Mouse (Mus musculus) heart, postnatal 0 days (tissue): ENCODE results near the gene Stk39. TPM values are rescaled to one million over a fixed set of nuclear protein-coding genes. Genes with fewer than 3 reads are reported as not detected.

Experiments
- ATAC-seq: fragments of 200-750 bp; cut with Nextera tagmentation; 2 replicates; pipeline ENCODE4 v1.8.0; 2017; ENCODE audit warnings: low read depth, moderate number of reproducible peaks, moderate library complexity; ENCODE audit not compliant: insufficient read depth
- DNase-seq: peaks from one replicate; pipeline ENCODE4 v3.0.0-alpha.2; 2016; ENCODE audit warnings: low spot score
- H3K27ac ChIP-seq: fragments of 300-500 bp; sonication (generic); 2 replicates; pipeline ENCODE4 v1.5.1; 2014; ENCODE audit warnings: low read depth, mild to moderate bottlenecking
- H3K27me3 ChIP-seq: fragments of 300-500 bp; sonication (generic); 2 replicates; pipeline ENCODE4 v1.6.1; 2014; ENCODE audit warnings: low read length, mixed read lengths; ENCODE audit not compliant: control insufficient read depth, insufficient read depth
- H3K36me3 ChIP-seq: fragments of 300-500 bp; sonication (generic); replicated peaks from 2 replicates; pipeline ENCODE4 v1.6.1; 2014; ENCODE audit warnings: low read length, mixed read lengths; ENCODE audit not compliant: control insufficient read depth, insufficient read depth
- H3K4me1 ChIP-seq: fragments of 300-500 bp; sonication (generic); 2 replicates; pipeline ENCODE4 v1.6.1; 2014; ENCODE audit warnings: antibody characterized with exemption; ENCODE audit not compliant: control insufficient read depth, insufficient read depth
- H3K4me2 ChIP-seq: fragments of 300-500 bp; sonication (generic); 2 replicates; pipeline ENCODE4 v1.6.1; 2014; ENCODE audit warnings: low read depth, mild to moderate bottlenecking, low read length, moderate library complexity
- H3K4me3 ChIP-seq: fragments of 300-500 bp; sonication (generic); 2 replicates; pipeline ENCODE4 v1.5.1; 2014; ENCODE audit warnings: low read depth, low read length
- H3K9ac ChIP-seq: fragments of 300-500 bp; sonication (generic); replicated peaks from 2 replicates; pipeline ENCODE4 v1.6.1; 2014; ENCODE audit warnings: low read depth, low read length, mixed read lengths
- H3K9me3 ChIP-seq: fragments of 300-500 bp; sonication (generic); replicated peaks from 2 replicates; pipeline ENCODE4 v1.6.1; 2016; ENCODE audit warnings: low read length; ENCODE audit not compliant: control insufficient read depth
- CTCF ChIP-seq: IDR thresholded peaks from 2 replicates; pipeline ENCODE4 v1.5.1; 2016; ENCODE audit warnings: antibody characterized with exemption, control low read depth, low read depth
- EP300 ChIP-seq: IDR thresholded peaks from 2 replicates; pipeline ENCODE4 v1.6.1; 2016; ENCODE audit warnings: antibody characterized with exemption, low read depth
- WGBS: fragments of 180-500 bp; shearing (Covaris S2); extraction: QIAGEN DNeasy Blood & Tissue Kit; methylation state at CpG from one replicate; pipeline ENCODE4 v1.1.7; 2014; 5-methylcytosine and 5-hydroxymethylcytosine counted together
- polyA plus RNA-seq: library from polyadenylated mRNA; unstranded; fragments of >200 nt; fragmentation: Nextera tagmentation; extraction: Ambion mirVana; gene quantifications from 2 replicates; pipeline ENCODE4 v1.2.1, GENCODE M21; 2015
- total RNA-seq: library from RNA; depleted of rRNA; stranded (reverse); fragments of >200 nt; gene quantifications from 2 replicates; pipeline ENCODE4 v1.2.3, GENCODE M21; 2014; ENCODE audit warnings: low replicate concordance

The Stk39 gene
- total and polyA plus RNA-seq, 2 experiments from 2014 or later = 81.8 to 93.2 TPM

DNA sequence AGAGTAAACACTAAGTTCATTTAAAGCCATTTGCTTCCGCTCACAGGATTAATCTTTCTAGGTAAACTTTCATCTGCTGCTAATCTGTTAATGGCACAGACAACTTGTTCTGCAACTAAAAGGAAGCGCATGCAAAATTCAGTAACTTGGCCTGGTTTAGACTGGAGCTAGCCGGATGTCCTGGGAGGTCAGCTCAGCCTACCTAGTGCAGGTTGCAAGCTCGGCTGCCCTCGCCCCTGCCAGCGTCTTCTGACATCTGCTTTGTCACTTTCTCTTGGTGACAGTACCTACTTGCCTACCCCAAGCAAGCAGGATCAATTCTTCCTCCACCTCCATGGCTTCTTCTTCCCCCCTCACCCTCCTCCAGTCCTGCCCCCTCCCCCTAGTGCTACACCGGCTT lies 106.6 kb downstream of the Stk39 start:
- TF ChIP-seq CTCF = no peak
- TF ChIP-seq EP300 = no peak

DNA sequence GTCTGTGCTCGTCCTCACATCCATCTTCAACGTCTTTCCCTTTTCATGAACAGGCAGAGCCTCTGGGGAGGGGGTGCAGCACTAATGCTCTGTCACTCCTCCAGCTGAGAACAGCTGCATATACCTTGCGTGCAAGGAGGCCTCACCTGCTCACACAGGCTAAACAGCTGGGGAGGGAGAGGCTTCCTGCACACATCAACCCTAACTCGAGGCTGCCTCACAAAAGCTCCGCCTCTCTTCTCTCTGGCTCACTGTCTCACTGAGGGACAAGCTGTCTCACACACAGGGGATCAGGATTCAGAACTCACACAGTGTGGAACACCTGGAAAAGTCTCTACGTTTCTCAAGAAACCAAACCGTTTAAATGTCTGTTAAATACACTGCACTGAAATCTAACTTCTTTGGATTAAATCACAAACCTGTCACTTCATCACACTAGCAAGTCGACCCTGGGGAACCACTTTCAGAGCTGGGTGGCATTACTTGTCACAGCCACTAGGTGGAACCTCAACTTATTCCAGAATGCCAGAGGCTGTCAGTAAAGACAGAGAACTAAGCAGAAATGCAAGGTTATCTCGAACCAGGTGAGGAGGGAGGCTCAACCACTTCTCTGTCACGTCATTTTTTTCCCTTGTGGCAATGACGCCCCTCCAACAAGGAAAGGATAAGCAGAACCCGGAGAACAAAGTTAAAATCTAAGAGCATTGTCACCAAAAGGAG lies 107.7 kb downstream of the Stk39 start:
- DNase-seq (peak; percentile 69), ATAC-seq (peak; percentile 40)
- 0 out of 2 replicates have a peak overlapping the region, but pooled peaks have one; percentile 20 for H3K27ac ChIP-seq

More for the DNA sequence above, 106.6 kb downstream of the Stk39 start:
- DNase-seq (no peak), ATAC-seq (no peak)
- H3K4me1 ChIP-seq = peaks cover 32% of the 10 kb centered on the region
- no peak overlapping the region for H3K4me3 ChIP-seq
- H3K9me3 ChIP-seq = no peaks in the 10 kb centered on the region
- 0 out of 2 replicates have a peak overlapping the region, but pooled peaks have one; percentile 3 for H3K27ac ChIP-seq
- peaks cover 18% of the 10 kb centered on the region for H3K36me3 ChIP-seq
- no peaks in the 10 kb centered on the region for H3K27me3 ChIP-seq
- 75% methylated on average over 6 of the region's 7 CpGs for WGBS
- H3K4me2 ChIP-seq = peak overlapping the region; percentile 50; the same call in 1 of the 2 replicates
- no peak overlapping the region for H3K9ac ChIP-seq

DNA sequence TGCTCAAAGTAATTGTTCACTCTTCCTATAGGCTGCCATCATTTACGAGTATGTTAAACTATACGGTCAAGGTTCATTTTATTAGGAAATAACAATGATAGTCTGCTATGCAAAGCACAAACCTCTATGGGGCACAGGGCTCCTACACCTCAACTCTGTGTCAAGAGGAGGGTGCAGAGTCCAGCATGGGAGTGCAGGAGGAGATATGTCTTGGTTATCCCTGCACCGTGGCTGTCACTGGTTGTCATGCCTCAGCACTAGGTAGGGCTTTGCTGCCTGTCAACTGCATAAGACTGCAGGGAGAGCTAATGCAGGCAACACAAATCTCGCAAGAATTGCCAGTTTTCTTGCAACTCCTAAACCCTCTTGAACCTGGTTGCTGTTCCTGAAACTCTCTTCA lies 108.9 kb downstream of the Stk39 start:
- Histone ChIP-seq H3K9me3 (no peaks in the 10 kb centered on the region), H3K27me3 (no peaks in the 10 kb centered on the region), H3K36me3 (peaks cover 31% of the 10 kb centered on the region), H3K9ac (no peak overlapping the region), H3K4me3 (no peak overlapping the region), H3K4me2 (no peak overlapping the region), H3K4me1 (peaks cover 30% of the 10 kb centered on the region), H3K27ac (no peak overlapping the region)
- TF ChIP-seq EP300 (no peak), CTCF (no peak)
- ATAC-seq (no peak), DNase-seq (no peak)
- 65% methylated on average over 4 of the region's 4 CpGs for WGBS

More for the DNA sequence above, 107.7 kb downstream of the Stk39 start:
- no peak overlapping the region for H3K4me3 ChIP-seq
- no peak overlapping the region for H3K4me2 ChIP-seq
- H3K36me3 ChIP-seq = peaks cover 20% of the 10 kb centered on the region
- 28% methylated on average over 12 of the region's 12 CpGs for WGBS
- TF ChIP-seq EP300 = no peak
- TF ChIP-seq CTCF = peak; percentile 81
- no peaks in the 10 kb centered on the region for H3K9me3 ChIP-seq
- no peaks in the 10 kb centered on the region for H3K27me3 ChIP-seq
- H3K4me1 ChIP-seq = peaks cover 30% of the 10 kb centered on the region
- H3K9ac ChIP-seq = no peak overlapping the region

DNA sequence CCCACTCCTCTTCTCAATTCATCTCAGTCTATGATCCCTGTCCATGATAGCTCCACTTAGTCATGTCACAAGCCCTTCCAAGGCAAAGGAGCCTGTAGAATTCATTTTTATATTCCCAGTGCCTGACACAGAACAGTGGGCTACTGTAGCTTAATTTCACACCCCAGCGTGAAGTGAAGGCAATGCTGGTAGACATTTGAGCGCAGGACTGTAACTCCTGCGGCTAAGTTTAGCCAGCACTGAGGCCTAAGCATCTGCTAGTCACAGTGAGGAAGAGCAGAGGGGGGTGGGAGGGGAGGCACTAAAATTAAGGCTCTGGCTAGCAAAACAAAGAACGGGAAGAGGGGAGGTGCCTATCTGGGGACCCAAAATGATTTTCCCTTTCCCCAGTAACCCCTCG lies 110.4 kb downstream of the Stk39 start:
- 32% methylated on average over 5 of the region's 5 CpGs for WGBS
- Histone ChIP-seq H3K9ac (no peak overlapping the region), H3K4me2 (no peak overlapping the region), H3K4me1 (peaks cover 17% of the 10 kb centered on the region), H3K27me3 (no peaks in the 10 kb centered on the region), H3K36me3 (peaks cover 45% of the 10 kb centered on the region), H3K4me3 (no peak overlapping the region), H3K27ac (no peak overlapping the region), H3K9me3 (no peaks in the 10 kb centered on the region)
- DNase-seq = no peak
- no peak for TF ChIP-seq CTCF
- no peak for TF ChIP-seq EP300
- no peak for ATAC-seq

DNA sequence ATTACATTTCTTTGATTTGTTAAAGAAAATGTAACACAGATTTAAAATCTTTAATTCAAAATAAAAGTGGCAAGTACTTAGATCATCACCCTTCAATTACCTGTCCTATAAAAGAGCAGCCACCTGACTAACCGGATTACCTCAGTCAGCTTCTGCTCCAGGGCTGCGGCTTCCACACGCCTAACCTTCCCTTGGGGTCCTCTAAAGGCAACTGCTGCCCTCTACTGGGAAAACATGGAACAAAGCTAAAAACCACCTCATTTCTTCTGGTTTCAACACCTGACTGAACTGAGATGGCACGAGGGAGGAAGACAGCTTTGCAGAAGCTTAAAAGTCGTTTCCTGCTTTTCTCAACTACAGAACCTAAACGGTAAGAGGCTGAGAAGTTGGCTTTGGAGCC lies 121.4 kb downstream of the Stk39 start:
- H3K4me3 ChIP-seq = no peak overlapping the region
- no peaks in the 10 kb centered on the region for H3K9me3 ChIP-seq
- DNase-seq (peak; percentile 60), ATAC-seq (no peak)
- no peak overlapping the region for H3K4me2 ChIP-seq
- peak; percentile 77 for TF ChIP-seq CTCF
- TF ChIP-seq EP300 = no peak
- H3K4me1 ChIP-seq = no peaks in the 10 kb centered on the region
- H3K36me3 ChIP-seq = peaks cover 40% of the 10 kb centered on the region
- no peaks in the 10 kb centered on the region for H3K27me3 ChIP-seq
- no peak overlapping the region for H3K9ac ChIP-seq
- WGBS = 5% methylated on average over 6 of the region's 6 CpGs
- H3K27ac ChIP-seq = no peak overlapping the region
